Mouse (Mus musculus) limb, embryonic 12.5 days (tissue): Measurements from ENCODE around the gene Rabepk. TPM values are rescaled to one million over a fixed set of nuclear protein-coding genes. Genes with fewer than 3 reads are reported as not detected.
A peak's percentile ranks its signal among the peaks of the same experiment; 100 is the strongest.
"Not testable (repeated sequence)": the region's sequence is repeated elsewhere in the genome, so short reads cannot be mapped to it uniquely, and the experiment has no call there.

ENCODE experiments used
- ATAC-seq: fragments of 200-750 bp; cut with Nextera tagmentation; 2 replicates; pipeline ENCODE4 v1.8.0; 2017; ENCODE audit warnings: low read depth, moderate TSS enrichment; ENCODE audit not compliant: insufficient number of reproducible peaks, insufficient read depth, low FRiP score, low TSS enrichment
- H3K27ac ChIP-seq: fragments of 300-500 bp; sonication (generic); 2 replicates; pipeline ENCODE4 v1.5.1; 2016; ENCODE audit warnings: mild to moderate bottlenecking, moderate library complexity
- H3K27me3 ChIP-seq: fragments of 300-500 bp; sonication (generic); 2 replicates; pipeline ENCODE4 v1.6.1; 2016; ENCODE audit warnings: mild to moderate bottlenecking, moderate library complexity
- H3K36me3 ChIP-seq: fragments of 300-500 bp; sonication (generic); 2 replicates; pipeline ENCODE4 v1.6.1; 2016; ENCODE audit warnings: mild to moderate bottlenecking, moderate library complexity
- H3K4me1 ChIP-seq: fragments of 300-500 bp; sonication (generic); replicated peaks from 2 replicates; pipeline ENCODE4 v1.6.1; 2016
- H3K4me2 ChIP-seq: fragments of 300-500 bp; sonication (generic); 2 replicates; pipeline ENCODE4 v1.6.1; 2016; ENCODE audit warnings: mild to moderate bottlenecking, moderate library complexity
- H3K4me3 ChIP-seq: fragments of 300-500 bp; sonication (generic); replicated peaks from 2 replicates; pipeline ENCODE4 v1.5.1; 2016; ENCODE audit warnings: mild to moderate bottlenecking
- H3K9ac ChIP-seq: fragments of 300-500 bp; sonication (generic); replicated peaks from 2 replicates; pipeline ENCODE4 v1.6.1; 2016; ENCODE audit warnings: mild to moderate bottlenecking, moderate library complexity
- H3K9me3 ChIP-seq: fragments of 300-500 bp; sonication (generic); 2 replicates; pipeline ENCODE4 v1.6.1; 2016; ENCODE audit warnings: mild to moderate bottlenecking, moderate library complexity
- WGBS: fragments of 180-500 bp; shearing (Covaris S2); methylation state at CpG from one replicate; pipeline ENCODE4 v1.1.7; 2016; 5-methylcytosine and 5-hydroxymethylcytosine counted together
- polyA plus RNA-seq: library from polyadenylated mRNA; unstranded; fragments of >200 nt; fragmentation: Nextera tagmentation; extraction: Ambion mirVana; gene quantifications from 2 replicates; pipeline ENCODE4 v1.2.1, GENCODE M21; 2016

The Rabepk gene
- 33.4 and 35.7 TPM in 2 replicates for polyA plus RNA-seq

- peaks cover 26% of the 10 kb centered on the region for H3K36me3 ChIP-seq
- H3K4me3 ChIP-seq: peak within 1 kb of the TSS; percentile 69
- H3K4me2 ChIP-seq: peak within 1 kb of the TSS; percentile 75
- WGBS: 5% methylated on average over 44 of the region's 44 CpGs
- H3K27ac ChIP-seq: peak within 1 kb of the TSS; percentile 84
- H3K9ac ChIP-seq: peak within 1 kb of the TSS; percentile 66
- no peaks in the 10 kb centered on the region for H3K9me3 ChIP-seq
- H3K27me3 ChIP-seq: no peaks in the 10 kb centered on the region
- H3K4me1 ChIP-seq: peaks cover 23% of the 10 kb centered on the region
- peak; percentile 75 for ATAC-seq
Observed at GRCm38 (mm10) chr2:34799357-34800256, at the start of gene Rabepk. Gene Rabepk, minus strand, starts transcription at chr2:34799912.

- Histone ChIP-seq H3K4me1 (no peaks in the 10 kb centered on the region), H3K4me3 (no peak overlapping the region), H3K36me3 (peaks cover 38% of the 10 kb centered on the region), H3K9ac (no peak overlapping the region), H3K27me3 (no peaks in the 10 kb centered on the region), H3K27ac (no peak overlapping the region), H3K9me3 (no peaks in the 10 kb centered on the region), H3K4me2 (no peak overlapping the region)
- no peak for ATAC-seq
- 81% methylated on average over 1 of the region's 1 CpGs for WGBS
Observed at GRCm38 (mm10) chr2:34847702-34848101, 48.0 kb upstream of the Rabepk start.

GRCm38 (mm10) chr2:34843211-34843939 is 43.7 kb upstream of the Rabepk start:
- Histone ChIP-seq H3K9ac (no peak overlapping the region), H3K4me3 (no peak overlapping the region), H3K36me3 (no peaks in the 10 kb centered on the region), H3K9me3 (no peaks in the 10 kb centered on the region), H3K4me1 (no peaks in the 10 kb centered on the region), H3K4me2 (no peak overlapping the region), H3K27ac (no peak overlapping the region), H3K27me3 (no peaks in the 10 kb centered on the region)
- WGBS: 81% methylated on average over 11 of the region's 11 CpGs
- no peak for ATAC-seq

GRCm38 (mm10) chr2:34841706-34842105 is 42.0 kb upstream of the Rabepk start:
- H3K9me3 ChIP-seq: no peaks in the 10 kb centered on the region
- ATAC-seq: no peak
- no peak overlapping the region for H3K27ac ChIP-seq
- H3K4me1 ChIP-seq: no peaks in the 10 kb centered on the region
- H3K4me2 ChIP-seq: no peak overlapping the region
- no peak overlapping the region for H3K4me3 ChIP-seq
- H3K9ac ChIP-seq: no peak overlapping the region
- WGBS: 94% methylated on average over 8 of the region's 8 CpGs
- H3K36me3 ChIP-seq: no peaks in the 10 kb centered on the region
- H3K27me3 ChIP-seq: no peaks in the 10 kb centered on the region

- H3K27me3 ChIP-seq, H3K4me2 ChIP-seq, H3K9ac ChIP-seq, H3K36me3 ChIP-seq, H3K27ac ChIP-seq, ATAC-seq, H3K4me1 ChIP-seq, H3K4me3 ChIP-seq, H3K9me3 ChIP-seq: not testable (repeated sequence)
- 77% methylated on average over 5 of the region's 5 CpGs for WGBS
Observed at GRCm38 (mm10) chr2:34840143-34840542, 40.4 kb upstream of the Rabepk start.

- H3K4me3 ChIP-seq: no peak overlapping the region
- H3K27me3 ChIP-seq: no peaks in the 10 kb centered on the region
- H3K9ac ChIP-seq: no peak overlapping the region
- H3K9me3 ChIP-seq: no peaks in the 10 kb centered on the region
- no peak for ATAC-seq
- no peaks in the 10 kb centered on the region for H3K4me1 ChIP-seq
- H3K27ac ChIP-seq: no peak overlapping the region
- WGBS: 70% methylated on average over 3 of the region's 3 CpGs
- no peak overlapping the region for H3K4me2 ChIP-seq
- H3K36me3 ChIP-seq: no peaks in the 10 kb centered on the region
Observed at GRCm38 (mm10) chr2:34835669-34836068, 36.0 kb upstream of the Rabepk start.

- Histone ChIP-seq H3K4me1 (no peaks in the 10 kb centered on the region), H3K9me3 (no peaks in the 10 kb centered on the region), H3K4me2 (no peak overlapping the region), H3K27ac (no peak overlapping the region), H3K9ac (no peak overlapping the region), H3K27me3 (no peaks in the 10 kb centered on the region), H3K4me3 (no peak overlapping the region), H3K36me3 (no peaks in the 10 kb centered on the region)
- WGBS: 85% methylated on average over 17 of the region's 17 CpGs
- no peak for ATAC-seq
Observed at GRCm38 (mm10) chr2:34833624-34834023, 33.9 kb upstream of the Rabepk start.

- not testable (repeated sequence) for H3K9me3 ChIP-seq
- WGBS: 74% methylated on average over 11 of the region's 11 CpGs
Observed at GRCm38 (mm10) chr2:34832766-34833457, 33.2 kb upstream of the Rabepk start, which contains the start of gene Gm34653. Gene Gm34653, plus strand, starts transcription at chr2:34833007.

GRCm38 (mm10) chr2:34830066-34830465 is 30.4 kb upstream of the Rabepk start:
- not testable (repeated sequence) for H3K36me3 ChIP-seq, H3K27me3 ChIP-seq, ATAC-seq, H3K9me3 ChIP-seq, H3K27ac ChIP-seq, H3K4me1 ChIP-seq, H3K4me3 ChIP-seq, H3K9ac ChIP-seq, H3K4me2 ChIP-seq
- WGBS: 92% methylated on average over 17 of the region's 17 CpGs

More at GRCm38 (mm10) chr2:34832766-34833457, 33.2 kb upstream of the Rabepk start, which contains the start of gene Gm34653:
- not testable (repeated sequence) for H3K27ac ChIP-seq, H3K27me3 ChIP-seq, H3K4me2 ChIP-seq, H3K36me3 ChIP-seq, ATAC-seq, H3K4me1 ChIP-seq, H3K9ac ChIP-seq, H3K4me3 ChIP-seq

GRCm38 (mm10) chr2:34828026-34828425 is 28.3 kb upstream of the Rabepk start:
- no peaks in the 10 kb centered on the region for H3K9me3 ChIP-seq
- H3K36me3 ChIP-seq: no peaks in the 10 kb centered on the region; the same call in 1 of the 2 replicates
- H3K4me3 ChIP-seq: no peak overlapping the region
- H3K27ac ChIP-seq: no peak overlapping the region
- H3K27me3 ChIP-seq: no peaks in the 10 kb centered on the region
- H3K4me2 ChIP-seq: no peak overlapping the region
- peaks cover 19% of the 10 kb centered on the region for H3K4me1 ChIP-seq
- 87% methylated on average over 1 of the region's 1 CpGs for WGBS
- H3K9ac ChIP-seq: no peak overlapping the region
- no peak for ATAC-seq

- ATAC-seq: no peak
- no peak overlapping the region for H3K27ac ChIP-seq
- peaks cover 19% of the 10 kb centered on the region for H3K4me1 ChIP-seq
- H3K9me3 ChIP-seq: no peaks in the 10 kb centered on the region
- H3K4me2 ChIP-seq: no peak overlapping the region
- H3K36me3 ChIP-seq: peaks cover 3% of the 10 kb centered on the region
- WGBS: 85% methylated on average over 4 of the region's 4 CpGs
- H3K27me3 ChIP-seq: no peaks in the 10 kb centered on the region
- no peak overlapping the region for H3K4me3 ChIP-seq
- H3K9ac ChIP-seq: no peak overlapping the region
Observed at GRCm38 (mm10) chr2:34827591-34827990, 27.9 kb upstream of the Rabepk start.
